Mouse (Mus musculus) pancreas, adult 10 weeks (tissue): Measurements from ENCODE around the gene Npy5r. TPM values are rescaled to one million over a fixed set of nuclear protein-coding genes. Genes with fewer than 3 reads are reported as not detected.

Experiments
- polyA plus RNA-seq: library from polyadenylated mRNA; stranded (reverse); fragments of 350-450 nt; fragmentation: Illumina TruSeq; extraction: RNeasy Lipid Tissue Mini Kit (QIAGEN cat#74804); gene quantifications from one replicate; pipeline ENCODE4 v1.2.3, GENCODE M21; 2015; ENCODE audit warnings: low read depth, low replicate concordance; ENCODE audit not compliant: insufficient read depth

The Npy5r gene
- polyA plus RNA-seq, result not detected

DNA sequence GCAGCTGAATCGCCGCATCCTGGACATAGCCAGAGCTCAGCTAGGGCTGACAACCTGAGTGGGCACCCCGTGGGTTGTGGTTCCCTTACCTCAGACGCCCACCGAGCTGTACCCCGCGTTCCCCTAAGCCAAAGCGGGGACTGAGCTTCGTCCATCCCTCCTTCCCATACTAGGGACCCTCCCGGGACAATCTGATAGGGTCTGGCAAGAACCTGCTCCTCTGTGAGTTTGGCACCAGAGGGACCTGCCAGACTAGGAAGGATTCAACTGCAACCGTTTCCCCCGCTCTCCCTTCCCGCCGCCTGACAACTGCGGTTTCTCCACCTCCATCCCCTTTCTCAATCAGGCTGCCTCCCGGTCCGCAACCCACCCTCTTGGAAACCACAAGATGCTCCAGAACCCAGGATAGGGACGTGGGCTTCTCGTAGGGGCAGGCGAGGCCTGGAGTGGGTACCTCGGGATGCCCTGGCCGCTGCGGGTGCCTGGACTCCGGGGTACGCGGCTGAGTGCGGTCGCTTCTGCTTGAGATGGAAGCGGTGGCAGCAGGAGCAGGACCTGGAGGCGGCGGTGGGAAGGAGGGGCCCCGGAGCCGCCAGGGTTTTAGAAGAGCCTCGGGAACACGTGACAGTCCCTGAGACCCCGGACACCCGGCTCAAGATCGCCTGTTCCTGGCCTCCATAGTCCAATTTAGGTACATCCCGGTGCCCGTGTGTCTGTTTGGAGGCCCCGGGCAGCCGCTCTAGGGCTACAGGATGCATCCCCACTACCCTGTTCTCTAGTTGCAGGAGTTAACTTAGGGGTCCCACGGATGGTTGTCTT lies at the start of gene Npy5r:
Npy5r (minus strand) TSS at position 618 of the 819 bp plus-strand sequence.

GRCm38 (mm10) chr8:66696970-66697843 lies 9.3 kb upstream of the Npy5r start, which contains the start of gene Npy1r:
Gene Npy1r (plus strand): TSS chr8:66697192.

Other genes starting within 250 kb of the Npy5r start
- 2.6 TPM for gene Tma16, start 201.6 kb downstream of the Npy5r start, polyA plus RNA-seq
- not detected for gene Tktl2, start 176.4 kb downstream of the Npy5r start, polyA plus RNA-seq
- gene Npy1r, start 9.1 kb upstream of the Npy5r start, polyA plus RNA-seq, result 2.8 TPM
- gene Naf1, start 172.1 kb upstream of the Npy5r start, polyA plus RNA-seq, result 2.9 TPM